Mouse (Mus musculus): Measurements from ENCODE around the gene Slc44a5. TPM values are rescaled to one million over a fixed set of nuclear protein-coding genes. Genes with fewer than 3 reads are reported as not detected.
A peak's percentile ranks its signal among the peaks of the same experiment; 100 is the strongest.

Gene Slc44a5
- polyA plus RNA-seq, 1 experiment from 2014 or later: 0.53 TPM

DNA sequence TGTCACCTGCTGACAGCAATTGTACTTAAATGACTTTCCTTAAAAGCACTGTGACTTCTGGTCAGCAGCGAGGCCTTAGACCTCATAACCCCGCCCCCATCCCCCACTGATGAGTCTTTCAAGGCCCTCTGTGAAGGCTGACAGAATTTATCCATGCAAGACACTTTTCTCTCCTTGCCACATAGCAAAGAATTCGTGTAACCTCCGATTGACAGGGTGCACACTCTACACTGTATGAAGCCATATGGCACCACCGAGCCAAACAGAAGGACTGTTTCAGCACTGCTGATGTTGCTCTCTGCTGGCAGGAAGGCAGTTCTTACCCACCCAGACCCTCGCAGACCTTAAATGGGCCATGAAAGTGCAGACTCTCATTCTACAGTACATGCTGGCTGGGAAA is 1.8 kb downstream of the Slc44a5 start:
- TF ChIP-seq EP300 (optimal IDR thresholded peaks at IDR 0.05) (no peak), CTCF (IDR thresholded peaks at IDR 0.05; ENCODE audit: low read depth) (no peak)
- Histone ChIP-seq H3K9me3 (ENCODE audit: control insufficient read depth, low read length) (no peaks in the 10 kb centered on the region), H3K4me2 (replicated peaks; ENCODE audit: low read depth) (no peak overlapping the region), H3K4me3 (ENCODE audit: low read depth, low read length) (no peak overlapping the region), H3K36me3 (ENCODE audit: control insufficient read depth, insufficient read depth, low read length) (no peaks in the 10 kb centered on the region), H3K27ac (replicated peaks) (no peak overlapping the region), H3K27me3 (ENCODE audit: control insufficient read depth, insufficient read depth, low read length) (no peaks in the 10 kb centered on the region), H3K4me1 (replicated peaks; ENCODE audit: control insufficient read depth, insufficient read depth) (no peaks in the 10 kb centered on the region), H3K9ac (ENCODE audit: low read length) (no peak overlapping the region)
- ATAC-seq (ENCODE audit: low FRiP score, low TSS enrichment): no peak
- WGBS: 21% methylated on average over 6 of the region's 6 CpGs
- no peak for DNase-seq (ENCODE audit: low spot score)

DNA sequence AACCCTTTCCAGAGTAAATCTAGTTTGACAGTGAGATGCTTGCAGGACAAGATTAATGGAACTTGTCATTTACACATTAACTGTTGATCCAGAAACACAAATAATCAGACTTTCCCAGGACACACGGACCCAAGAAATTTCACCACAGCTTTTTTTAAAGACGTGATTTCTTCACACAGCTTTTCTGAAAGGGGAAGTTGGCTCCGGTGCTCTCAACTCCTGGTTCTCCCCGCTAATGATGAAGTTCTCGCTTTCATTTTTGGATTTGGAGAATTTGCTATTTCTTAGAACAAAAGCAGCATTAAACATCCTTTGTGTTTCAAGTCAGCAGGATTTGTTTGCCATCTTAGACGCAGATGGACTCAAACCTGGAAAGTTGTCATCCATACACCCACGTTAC is 2.6 kb downstream of the Slc44a5 start:
- ATAC-seq (ENCODE audit: low FRiP score, low TSS enrichment) (no peak), DNase-seq (ENCODE audit: low spot score) (no peak)
- Histone ChIP-seq H3K9me3 (ENCODE audit: control insufficient read depth, low read length) (no peaks in the 10 kb centered on the region), H3K9ac (ENCODE audit: low read length) (no peak overlapping the region), H3K4me1 (replicated peaks; ENCODE audit: control insufficient read depth, insufficient read depth) (no peaks in the 10 kb centered on the region), H3K4me3 (ENCODE audit: low read depth, low read length) (no peak overlapping the region), H3K27ac (replicated peaks) (no peak overlapping the region), H3K27me3 (ENCODE audit: control insufficient read depth, insufficient read depth, low read length) (no peaks in the 10 kb centered on the region), H3K4me2 (replicated peaks; ENCODE audit: low read depth) (no peak overlapping the region), H3K36me3 (ENCODE audit: control insufficient read depth, insufficient read depth, low read length) (no peaks in the 10 kb centered on the region)
- TF ChIP-seq CTCF (IDR thresholded peaks at IDR 0.05; ENCODE audit: low read depth) (no peak), EP300 (optimal IDR thresholded peaks at IDR 0.05) (no peak)
- WGBS: 67% methylated on average over 7 of the region's 7 CpGs

DNA sequence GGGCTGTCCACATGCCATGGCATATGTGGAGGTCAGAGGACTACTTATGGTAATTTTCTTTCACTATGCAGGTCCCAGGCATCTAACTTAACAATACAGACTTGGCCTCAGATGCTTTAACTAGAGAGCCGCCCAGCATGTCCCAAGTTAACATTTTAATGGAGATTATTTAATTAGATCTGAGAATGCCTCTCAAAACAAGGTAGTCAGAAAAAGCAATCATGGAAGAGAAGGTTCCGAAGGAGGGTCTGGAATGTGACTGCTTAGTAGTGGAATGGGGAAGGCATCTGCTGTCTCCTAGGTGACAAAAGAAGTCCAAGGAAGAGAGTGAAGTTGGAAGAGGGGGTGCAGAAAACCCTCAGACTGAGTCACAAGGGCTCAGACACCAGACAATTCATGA is 7.4 kb downstream of the Slc44a5 start:
- Histone ChIP-seq H3K4me2 (replicated peaks; ENCODE audit: low read depth) (no peak overlapping the region), H3K4me3 (ENCODE audit: low read depth, low read length) (no peak overlapping the region), H3K36me3 (ENCODE audit: control insufficient read depth, insufficient read depth, low read length) (no peaks in the 10 kb centered on the region), H3K4me1 (replicated peaks; ENCODE audit: control insufficient read depth, insufficient read depth) (no peaks in the 10 kb centered on the region), H3K9me3 (ENCODE audit: control insufficient read depth, low read length) (no peaks in the 10 kb centered on the region), H3K9ac (ENCODE audit: low read length) (no peak overlapping the region), H3K27me3 (ENCODE audit: control insufficient read depth, insufficient read depth, low read length) (no peaks in the 10 kb centered on the region), H3K27ac (replicated peaks) (no peak overlapping the region)
- TF ChIP-seq CTCF (IDR thresholded peaks at IDR 0.05; ENCODE audit: low read depth) (no peak), EP300 (optimal IDR thresholded peaks at IDR 0.05) (no peak)
- 60% methylated on average over 2 of the region's 2 CpGs for WGBS
- DNase-seq (ENCODE audit: low spot score) (no peak), ATAC-seq (ENCODE audit: low FRiP score, low TSS enrichment) (no peak)

DNA sequence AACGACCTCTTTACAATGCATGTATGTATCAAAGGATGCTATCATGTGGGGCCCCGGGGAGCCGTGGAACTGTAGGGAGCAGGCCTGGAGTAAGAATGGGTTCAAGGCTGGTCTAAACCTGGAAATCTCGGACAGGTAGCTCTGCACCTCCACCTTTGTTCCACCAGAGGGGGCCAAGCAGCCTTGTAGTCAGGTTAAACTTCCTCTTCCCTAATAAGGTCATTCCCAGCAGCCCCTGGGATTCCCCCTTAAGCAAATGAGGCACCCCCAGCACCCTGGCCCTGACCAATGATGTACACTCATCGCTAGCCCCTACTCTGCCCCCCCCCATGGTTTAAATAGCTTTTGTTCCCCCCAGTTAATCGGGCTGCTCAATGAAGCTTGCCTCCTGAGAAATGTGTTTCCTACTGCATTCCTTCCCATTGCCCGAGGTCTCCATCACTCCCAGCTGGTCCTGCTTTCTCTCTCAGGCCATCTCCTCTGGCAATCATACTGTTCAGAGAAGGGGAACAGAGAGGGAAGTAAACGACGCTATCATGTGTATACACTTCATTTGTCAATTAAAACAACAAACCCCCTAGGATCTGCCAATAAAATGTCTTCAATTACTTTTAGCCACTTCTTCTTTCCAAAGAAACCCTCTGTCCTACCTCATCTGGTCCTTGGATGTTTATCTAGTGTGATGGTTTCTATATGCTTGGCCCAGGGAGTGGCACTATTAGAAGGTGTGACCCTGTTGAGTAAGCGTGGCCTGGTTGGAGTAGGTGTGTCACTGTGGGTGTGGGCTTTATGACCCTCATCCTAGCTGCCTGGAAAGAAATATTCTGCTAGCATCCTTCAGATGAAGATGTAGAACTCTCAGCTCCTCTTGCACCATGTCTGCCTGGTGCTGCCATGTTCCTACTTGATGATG is 11.4 kb downstream of the Slc44a5 start:
- H3K4me3 ChIP-seq (ENCODE audit: low read depth, low read length): no peak overlapping the region
- WGBS: 47% methylated on average over 10 of the region's 10 CpGs
- H3K9ac ChIP-seq (ENCODE audit: low read length): no peak overlapping the region
- H3K4me2 ChIP-seq (replicated peaks; ENCODE audit: low read depth): no peak overlapping the region
- ATAC-seq (ENCODE audit: low FRiP score, low TSS enrichment) (no peak), DNase-seq (ENCODE audit: low spot score) (peak; percentile 38)
- H3K27me3 ChIP-seq (ENCODE audit: control insufficient read depth, insufficient read depth, low read length): no peaks in the 10 kb centered on the region
- no peaks in the 10 kb centered on the region for H3K4me1 ChIP-seq (replicated peaks; ENCODE audit: control insufficient read depth, insufficient read depth)
- no peak overlapping the region for H3K27ac ChIP-seq (replicated peaks)
- no peaks in the 10 kb centered on the region for H3K36me3 ChIP-seq (ENCODE audit: control insufficient read depth, insufficient read depth, low read length)
- H3K9me3 ChIP-seq (ENCODE audit: control insufficient read depth, low read length): no peaks in the 10 kb centered on the region
- peak; percentile 74 for TF ChIP-seq CTCF (IDR thresholded peaks at IDR 0.05; ENCODE audit: low read depth)
- no peak for TF ChIP-seq EP300 (optimal IDR thresholded peaks at IDR 0.05)

DNA sequence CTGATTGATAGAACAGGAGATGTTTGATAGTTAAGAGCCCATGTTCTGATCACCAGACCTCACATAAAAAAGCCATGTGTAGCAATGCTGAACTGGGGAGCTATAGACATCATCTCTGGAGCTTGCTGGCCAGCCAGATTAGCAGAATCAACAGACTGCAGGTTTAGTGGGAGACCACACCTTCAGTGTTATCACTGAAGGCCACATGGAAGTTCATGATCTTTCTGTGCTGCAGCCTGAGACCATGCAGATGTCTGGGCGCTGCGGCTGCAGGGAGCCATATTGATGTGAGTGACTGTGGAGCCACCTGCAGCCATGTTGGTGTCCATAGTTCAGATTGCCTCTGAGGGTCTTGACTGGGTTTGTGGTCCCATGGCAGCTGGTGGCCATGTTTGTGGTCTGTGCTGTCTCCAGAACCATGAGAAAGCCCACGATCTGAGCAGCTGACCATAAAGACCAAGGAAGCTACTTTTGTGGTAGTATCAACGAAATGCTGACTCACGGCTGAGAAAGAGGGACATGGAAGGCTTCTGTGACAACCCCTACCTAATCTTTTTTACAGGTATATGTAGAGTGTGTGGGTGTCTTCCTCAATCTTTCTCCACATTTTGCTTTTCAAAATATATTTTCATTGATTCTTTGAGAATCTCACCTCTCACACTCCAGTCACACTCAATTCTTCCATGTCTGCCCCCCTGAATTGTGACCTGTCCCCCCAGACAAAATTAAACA is 26.7 kb downstream of the Slc44a5 start:
- TF ChIP-seq CTCF (IDR thresholded peaks at IDR 0.05; ENCODE audit: low read depth): no peak
- TF ChIP-seq EP300 (optimal IDR thresholded peaks at IDR 0.05): no peak
- DNase-seq (ENCODE audit: low spot score) (no peak), ATAC-seq (ENCODE audit: low FRiP score, low TSS enrichment) (no peak)
- Histone ChIP-seq H3K4me3 (ENCODE audit: low read depth, low read length) (no peak overlapping the region), H3K27me3 (ENCODE audit: control insufficient read depth, insufficient read depth, low read length) (no peaks in the 10 kb centered on the region), H3K36me3 (ENCODE audit: control insufficient read depth, insufficient read depth, low read length) (no peaks in the 10 kb centered on the region), H3K4me1 (replicated peaks; ENCODE audit: control insufficient read depth, insufficient read depth) (no peaks in the 10 kb centered on the region), H3K9me3 (ENCODE audit: control insufficient read depth, low read length) (no peaks in the 10 kb centered on the region), H3K9ac (ENCODE audit: low read length) (no peak overlapping the region), H3K4me2 (replicated peaks; ENCODE audit: low read depth) (no peak overlapping the region), H3K27ac (replicated peaks) (no peak overlapping the region)
- WGBS: 89% methylated on average over 5 of the region's 5 CpGs

DNA sequence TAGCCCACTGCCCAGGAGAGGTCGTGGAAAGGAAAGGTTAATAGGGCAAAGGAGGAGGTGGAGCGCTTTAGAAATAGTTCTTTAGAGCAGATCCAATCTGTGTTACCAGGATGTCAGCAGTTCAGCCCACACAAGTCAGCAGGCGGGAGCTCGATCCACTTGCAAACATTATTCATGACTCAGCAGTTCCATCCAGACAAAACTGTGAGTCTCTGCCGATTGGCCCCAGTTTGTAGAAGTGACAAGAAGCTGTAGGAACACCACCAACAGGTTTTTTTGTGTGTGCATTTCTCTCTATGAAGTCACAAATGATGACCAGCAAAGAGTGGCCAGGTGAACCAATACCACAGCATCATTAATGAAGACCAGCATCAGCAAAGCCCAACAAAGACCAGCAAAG is 28.1 kb downstream of the Slc44a5 start:
- Histone ChIP-seq H3K9ac (ENCODE audit: low read length) (no peak overlapping the region), H3K36me3 (ENCODE audit: control insufficient read depth, insufficient read depth, low read length) (no peaks in the 10 kb centered on the region), H3K9me3 (ENCODE audit: control insufficient read depth, low read length) (no peaks in the 10 kb centered on the region), H3K27ac (replicated peaks) (no peak overlapping the region), H3K4me3 (ENCODE audit: low read depth, low read length) (no peak overlapping the region), H3K4me2 (replicated peaks; ENCODE audit: low read depth) (no peak overlapping the region), H3K27me3 (ENCODE audit: control insufficient read depth, insufficient read depth, low read length) (no peaks in the 10 kb centered on the region), H3K4me1 (replicated peaks; ENCODE audit: control insufficient read depth, insufficient read depth) (no peaks in the 10 kb centered on the region)
- no peak for TF ChIP-seq CTCF (IDR thresholded peaks at IDR 0.05; ENCODE audit: low read depth)
- TF ChIP-seq EP300 (optimal IDR thresholded peaks at IDR 0.05): no peak
- 74% methylated on average over 5 of the region's 5 CpGs for WGBS
- DNase-seq (ENCODE audit: low spot score): no peak
- no peak for ATAC-seq (ENCODE audit: low FRiP score, low TSS enrichment)
